Mouse (Mus musculus) liver, embryonic 13.5 days (tissue): ENCODE data around the gene Xpr1. TPM values are rescaled to one million over a fixed set of nuclear protein-coding genes. Genes with fewer than 3 reads are reported as not detected.
A peak's percentile ranks its signal among the peaks of the same experiment; 100 is the strongest.
"Not testable (repeated sequence)": the region's sequence is repeated elsewhere in the genome, so short reads cannot be mapped to it uniquely, and the experiment has no call there.

ENCODE experiments used
- ATAC-seq: fragments of 200-750 bp; cut with Nextera tagmentation; 2 replicates; pipeline ENCODE4 v1.8.0; 2017; ENCODE audit warnings: low read depth, mild to moderate bottlenecking, moderate number of reproducible peaks, moderate library complexity
- DNase-seq: peaks from one replicate; pipeline ENCODE4 v3.0.0; 2022
- H3K27ac ChIP-seq: fragments of 300-500 bp; sonication (generic); 2 replicates; pipeline ENCODE4 v1.5.1; 2015; ENCODE audit warnings: moderate library complexity, mild to moderate bottlenecking, inconsistent platforms
- H3K27me3 ChIP-seq: fragments of 300-500 bp; sonication (generic); 2 replicates; pipeline ENCODE4 v1.6.1; 2015; ENCODE audit warnings: mild to moderate bottlenecking, inconsistent platforms
- H3K36me3 ChIP-seq: fragments of 300-500 bp; sonication (generic); 2 replicates; pipeline ENCODE4 v1.6.1; 2015; ENCODE audit warnings: mild to moderate bottlenecking, inconsistent platforms
- H3K4me1 ChIP-seq: fragments of 300-500 bp; sonication (generic); replicated peaks from 2 replicates; pipeline ENCODE4 v1.6.1; 2015; ENCODE audit warnings: inconsistent platforms
- H3K4me2 ChIP-seq: fragments of 300-500 bp; sonication (generic); 2 replicates; pipeline ENCODE4 v1.6.1; 2015; ENCODE audit warnings: inconsistent platforms, mild to moderate bottlenecking, moderate library complexity
- H3K4me3 ChIP-seq: fragments of 300-500 bp; sonication (generic); replicated peaks from 2 replicates; pipeline ENCODE4 v1.5.1; 2015; ENCODE audit warnings: mild to moderate bottlenecking, inconsistent platforms
- H3K9ac ChIP-seq: fragments of 300-500 bp; sonication (generic); 2 replicates; pipeline ENCODE4 v1.6.1; 2015; ENCODE audit warnings: mild to moderate bottlenecking, inconsistent platforms
- H3K9me3 ChIP-seq: fragments of 300-500 bp; sonication (generic); replicated peaks from 2 replicates; pipeline ENCODE4 v1.6.1; 2016; ENCODE audit warnings: inconsistent platforms
- WGBS: fragments of 180-500 bp; shearing (Covaris S2); methylation state at CpG from one replicate; pipeline ENCODE4 v1.1.7; 2015; ENCODE audit not compliant: insufficient replicate concordance; 5-methylcytosine and 5-hydroxymethylcytosine counted together
- polyA plus RNA-seq: library from polyadenylated mRNA; unstranded; fragments of >200 nt; fragmentation: Nextera tagmentation; extraction: Ambion mirVana; gene quantifications from 2 replicates; pipeline ENCODE4 v1.2.1, GENCODE M21; 2015

The Xpr1 gene
- polyA plus RNA-seq, 1 experiment from 2014 or later: 4.3 TPM

GRCm38 (mm10) chr1:155281003-155281793 lies 136.0 kb downstream of the Xpr1 start:
- H3K27me3 ChIP-seq: no peaks in the 10 kb centered on the region
- no peak overlapping the region for H3K4me3 ChIP-seq
- DNase-seq (peak; percentile 44), ATAC-seq (peak; percentile 59; the same call in 1 of the 2 replicates)
- peaks cover 23% of the 10 kb centered on the region for H3K4me1 ChIP-seq
- WGBS: 62% methylated on average over 18 of the region's 18 CpGs
- no peak overlapping the region for H3K9ac ChIP-seq
- no peaks in the 10 kb centered on the region for H3K9me3 ChIP-seq
- H3K4me2 ChIP-seq: no peak overlapping the region
- H3K36me3 ChIP-seq: peaks cover 30% of the 10 kb centered on the region
- no peak overlapping the region for H3K27ac ChIP-seq

GRCm38 (mm10) chr1:155280306-155280705 lies 136.9 kb downstream of the Xpr1 start:
- no peak for ATAC-seq
- Histone ChIP-seq H3K36me3 (peaks cover 30% of the 10 kb centered on the region), H3K9ac (no peak overlapping the region), H3K27me3 (no peaks in the 10 kb centered on the region), H3K4me2 (no peak overlapping the region), H3K4me3 (no peak overlapping the region), H3K9me3 (no peaks in the 10 kb centered on the region), H3K27ac (no peak overlapping the region), H3K4me1 (peaks cover 28% of the 10 kb centered on the region)
- 84% methylated on average over 10 of the region's 10 CpGs for WGBS
- DNase-seq: no peak

GRCm38 (mm10) chr1:155276381-155277033 lies 140.7 kb downstream of the Xpr1 start:
- Histone ChIP-seq H3K9ac (no peak overlapping the region), H3K9me3 (no peaks in the 10 kb centered on the region), H3K4me2 (peak overlapping the region; percentile 28), H3K4me1 (peaks cover 28% of the 10 kb centered on the region), H3K27me3 (no peaks in the 10 kb centered on the region), H3K27ac (0 out of 2 replicates have a peak overlapping the region, but pooled peaks have one; percentile 26), H3K36me3 (0 out of 2 replicates have a peak, but pooled peaks cover 9% of the 10 kb centered on the region), H3K4me3 (no peak overlapping the region)
- peak; percentile 33 for DNase-seq
- ATAC-seq: peak; percentile 71
- 36% methylated on average over 13 of the region's 13 CpGs for WGBS

- Histone ChIP-seq H3K4me2 (no peak overlapping the region), H3K4me3 (no peak overlapping the region), H3K9ac (no peak overlapping the region), H3K36me3 (0 out of 2 replicates have a peak, but pooled peaks cover 6% of the 10 kb centered on the region), H3K4me1 (peaks cover 28% of the 10 kb centered on the region), H3K27me3 (no peaks in the 10 kb centered on the region), H3K27ac (0 out of 2 replicates have a peak overlapping the region, but pooled peaks have one; percentile 4), H3K9me3 (no peaks in the 10 kb centered on the region)
- DNase-seq (no peak), ATAC-seq (no peak)
- WGBS: 90% methylated on average over 4 of the region's 4 CpGs
Measured at GRCm38 (mm10) chr1:155275793-155276192, 141.4 kb downstream of the Xpr1 start.

GRCm38 (mm10) chr1:155274976-155275375 lies 142.2 kb downstream of the Xpr1 start:
- H3K9ac ChIP-seq: no peak overlapping the region
- ATAC-seq (no peak), DNase-seq (no peak)
- no peaks in the 10 kb centered on the region for H3K9me3 ChIP-seq
- WGBS: 74% methylated on average over 3 of the region's 3 CpGs
- no peaks in the 10 kb centered on the region for H3K27me3 ChIP-seq
- H3K36me3 ChIP-seq: no peaks in the 10 kb centered on the region
- H3K4me2 ChIP-seq: no peak overlapping the region
- H3K4me3 ChIP-seq: no peak overlapping the region
- H3K4me1 ChIP-seq: peaks cover 28% of the 10 kb centered on the region
- H3K27ac ChIP-seq: no peak overlapping the region

- no peak overlapping the region for H3K4me3 ChIP-seq
- peaks cover 21% of the 10 kb centered on the region for H3K4me1 ChIP-seq
- H3K9me3 ChIP-seq: no peaks in the 10 kb centered on the region
- ATAC-seq (no peak), DNase-seq (no peak)
- 68% methylated on average over 4 of the region's 4 CpGs for WGBS
- H3K9ac ChIP-seq: no peak overlapping the region
- H3K27ac ChIP-seq: no peak overlapping the region
- H3K36me3 ChIP-seq: no peaks in the 10 kb centered on the region
- no peaks in the 10 kb centered on the region for H3K27me3 ChIP-seq
- no peak overlapping the region for H3K4me2 ChIP-seq
Measured at GRCm38 (mm10) chr1:155272953-155273352, 144.3 kb downstream of the Xpr1 start.

- not testable (repeated sequence) for H3K4me2 ChIP-seq, H3K4me1 ChIP-seq, H3K4me3 ChIP-seq, H3K27me3 ChIP-seq, H3K27ac ChIP-seq, H3K9me3 ChIP-seq, DNase-seq, H3K9ac ChIP-seq, H3K36me3 ChIP-seq, ATAC-seq
- WGBS: 81% methylated on average over 10 of the region's 10 CpGs
Measured at GRCm38 (mm10) chr1:155262496-155262895, 154.7 kb downstream of the Xpr1 start.

- ATAC-seq (no peak), DNase-seq (no peak)
- H3K36me3 ChIP-seq: no peaks in the 10 kb centered on the region
- H3K4me3 ChIP-seq: no peak overlapping the region
- no peak overlapping the region for H3K4me2 ChIP-seq
- H3K4me1 ChIP-seq: peaks cover 13% of the 10 kb centered on the region
- H3K9ac ChIP-seq: no peak overlapping the region
- H3K27ac ChIP-seq: no peak overlapping the region
- H3K9me3 ChIP-seq: no peaks in the 10 kb centered on the region
- WGBS: 71% methylated on average over 8 of the region's 8 CpGs
- H3K27me3 ChIP-seq: no peaks in the 10 kb centered on the region
Measured at GRCm38 (mm10) chr1:155254309-155254708, 162.9 kb downstream of the Xpr1 start.

- no peak overlapping the region for H3K4me2 ChIP-seq
- no peak overlapping the region for H3K9ac ChIP-seq
- H3K4me1 ChIP-seq: peaks cover 13% of the 10 kb centered on the region
- H3K4me3 ChIP-seq: no peak overlapping the region
- DNase-seq (no peak), ATAC-seq (no peak)
- no peaks in the 10 kb centered on the region for H3K36me3 ChIP-seq
- no peaks in the 10 kb centered on the region for H3K9me3 ChIP-seq
- 55% methylated on average over 12 of the region's 12 CpGs for WGBS
- no peak overlapping the region for H3K27ac ChIP-seq
- peaks cover 7% of the 10 kb centered on the region for H3K27me3 ChIP-seq
Measured at GRCm38 (mm10) chr1:155253126-155253525, 164.1 kb downstream of the Xpr1 start.

- no peak overlapping the region for H3K4me3 ChIP-seq
- peaks cover 13% of the 10 kb centered on the region for H3K4me1 ChIP-seq
- DNase-seq (no peak), ATAC-seq (peak; percentile 61)
- 20% methylated on average over 6 of the region's 6 CpGs for WGBS
- H3K27me3 ChIP-seq: peaks cover 11% of the 10 kb centered on the region
- H3K9ac ChIP-seq: no peak overlapping the region
- no peaks in the 10 kb centered on the region for H3K36me3 ChIP-seq
- H3K9me3 ChIP-seq: no peaks in the 10 kb centered on the region
- no peak overlapping the region for H3K27ac ChIP-seq
- no peak overlapping the region for H3K4me2 ChIP-seq
Measured at GRCm38 (mm10) chr1:155252631-155253121, 164.5 kb downstream of the Xpr1 start.

GRCm38 (mm10) chr1:155251596-155251995 lies 165.6 kb downstream of the Xpr1 start:
- no peak overlapping the region for H3K9ac ChIP-seq
- WGBS: 34% methylated on average over 5 of the region's 5 CpGs
- H3K36me3 ChIP-seq: no peaks in the 10 kb centered on the region
- H3K4me3 ChIP-seq: no peak overlapping the region
- H3K27ac ChIP-seq: no peak overlapping the region
- H3K9me3 ChIP-seq: no peaks in the 10 kb centered on the region
- H3K4me1 ChIP-seq: peaks cover 13% of the 10 kb centered on the region
- DNase-seq (no peak), ATAC-seq (no peak)
- peaks cover 22% of the 10 kb centered on the region for H3K27me3 ChIP-seq
- H3K4me2 ChIP-seq: no peak overlapping the region
